Mouse (Mus musculus): ENCODE results near the gene Mettl5. TPM values are rescaled to one million over a fixed set of nuclear protein-coding genes. Genes with fewer than 3 reads are reported as not detected.

The Mettl5 gene
- polyA plus RNA-seq, 1 experiment: 94.9 TPM

DNA sequence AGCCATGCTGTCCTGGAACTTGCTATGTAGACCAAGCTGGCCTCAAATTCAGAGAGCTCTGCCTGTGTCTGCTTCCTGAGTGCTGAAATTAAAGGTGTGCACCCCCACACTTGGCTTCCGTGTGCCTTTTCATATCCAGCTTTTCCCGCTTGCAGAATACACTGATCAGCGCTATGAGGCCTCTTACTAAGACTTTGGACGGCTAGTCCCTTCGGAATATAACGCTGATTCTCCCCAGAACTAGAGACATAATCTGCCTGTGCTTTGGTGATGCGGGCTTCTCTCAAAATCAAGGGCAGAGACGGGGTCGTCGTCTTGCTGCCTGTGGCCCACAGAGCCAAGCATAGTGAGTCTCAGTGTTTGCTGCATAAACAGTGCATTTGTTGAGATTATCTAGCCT, 59.5 kb downstream of the Mettl5 start:
- no peak for TF ChIP-seq GATA1 (IDR thresholded peaks at IDR 0.05; ENCODE audit: low read length)

DNA sequence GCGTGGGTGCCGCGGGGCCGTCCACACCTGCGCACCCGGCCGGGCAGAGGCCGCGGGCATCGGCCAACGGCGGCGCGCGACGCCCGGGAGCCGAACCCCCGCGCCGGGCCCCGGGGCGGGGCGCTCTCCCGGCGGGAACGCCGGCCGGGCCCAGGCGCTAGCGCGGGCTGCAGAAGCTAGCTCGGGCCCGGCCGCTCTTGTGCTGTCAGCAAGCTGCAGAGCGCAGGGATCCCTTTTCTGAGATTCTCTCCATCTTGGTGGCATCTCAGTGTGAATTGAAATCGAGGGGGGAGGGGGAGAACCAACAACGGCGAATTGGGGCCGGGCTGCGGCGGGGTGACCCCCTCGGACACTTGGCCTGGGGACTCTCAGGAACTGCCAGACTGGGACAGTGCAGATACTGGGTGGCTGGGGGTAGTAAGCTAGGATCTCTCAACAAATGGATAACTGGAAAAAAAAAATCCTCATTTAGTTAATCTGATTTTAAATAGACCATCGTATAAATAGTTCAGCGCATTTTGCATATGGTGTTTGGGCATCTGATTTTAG, 62.2 kb downstream of the Mettl5 start:
- TF ChIP-seq GATA1 (IDR thresholded peaks at IDR 0.05; ENCODE audit: low read length): no peak

DNA sequence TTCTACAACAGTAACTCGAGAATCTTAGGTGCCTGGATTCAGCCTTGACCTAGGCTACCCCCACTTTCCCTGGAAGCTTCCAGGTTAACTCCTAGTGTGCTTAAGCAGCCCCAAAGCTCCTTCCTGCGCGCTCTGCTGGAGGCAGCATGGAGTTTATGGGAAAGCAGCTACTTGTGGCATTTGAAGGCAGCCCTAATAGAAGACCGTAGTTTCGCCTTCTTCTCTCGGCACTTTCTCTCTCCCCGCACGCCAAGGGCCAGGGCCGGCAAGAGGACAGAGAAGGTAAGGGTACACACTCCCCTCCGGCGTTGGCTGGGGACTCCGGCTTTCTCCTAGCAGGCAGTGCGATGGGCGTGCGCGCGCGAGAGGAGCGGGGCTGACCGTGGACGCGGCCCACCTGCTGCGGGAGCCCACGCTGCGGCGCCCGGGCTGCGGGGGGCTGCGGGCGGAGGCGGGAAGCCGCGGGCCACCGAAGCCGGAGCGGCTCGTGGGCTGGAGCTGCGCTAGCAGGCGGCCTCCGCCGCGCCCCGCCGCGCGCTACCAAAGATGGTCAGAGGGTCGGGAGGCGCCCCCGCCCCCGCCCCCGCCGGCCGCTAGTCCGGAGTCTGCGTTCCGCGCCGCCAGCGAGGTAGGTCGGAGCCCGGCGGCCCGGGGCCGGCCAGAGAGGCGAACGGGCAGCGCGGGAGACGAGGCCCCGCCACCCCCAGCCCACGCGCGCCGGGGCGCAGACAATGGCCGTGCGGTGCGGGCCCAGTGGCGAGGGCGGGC, 62.9 kb downstream of the Mettl5 start:
- no peak for TF ChIP-seq GATA1 (IDR thresholded peaks at IDR 0.05; ENCODE audit: low read length)

DNA sequence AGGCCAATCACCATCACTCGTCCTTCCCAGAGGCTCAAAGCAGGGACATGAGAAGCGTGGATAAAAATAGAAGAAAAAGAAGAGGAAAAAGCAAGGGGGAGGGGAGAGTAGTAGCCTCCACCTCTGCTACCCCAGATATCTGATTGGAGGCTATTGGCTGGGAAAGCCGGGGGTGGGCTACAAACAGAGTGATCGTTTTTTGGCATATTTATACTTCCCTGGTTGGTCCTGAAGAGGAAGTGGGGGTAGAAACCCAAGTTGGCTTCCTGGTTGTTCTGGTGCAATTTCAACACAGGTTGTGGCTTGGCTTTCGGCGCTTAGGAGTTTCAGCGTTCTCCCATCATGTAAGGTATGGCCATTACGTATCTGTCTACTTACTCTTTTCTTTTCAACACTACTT, 63.7 kb downstream of the Mettl5 start, which contains the start of gene Klhl23:
Gene Klhl23, plus strand, starts transcription at position 234 of the 400 bp plus-strand sequence.
- TF ChIP-seq GATA1 (IDR thresholded peaks at IDR 0.05; ENCODE audit: low read length): no peak

Other genes with a start within 250 kb of the Mettl5 start
- gene Bbs5, start 238.4 kb downstream of the Mettl5 start, polyA plus RNA-seq (2012): not detected in 2 replicates
- gene Klhl41, start 215.5 kb downstream of the Mettl5 start, polyA plus RNA-seq (2012): not detected in 2 replicates
- gene Fastkd1, start 172.1 kb downstream of the Mettl5 start, polyA plus RNA-seq (2012): 1.1 and 1.2 TPM in 2 replicates
- gene Ppig, start 163.1 kb downstream of the Mettl5 start, polyA plus RNA-seq (2012): 18.8 and 33.1 TPM in 2 replicates
- 0.06 TPM in 1 of 2 replicates, not detected in the other for gene Ccdc173, start 96.0 kb downstream of the Mettl5 start, polyA plus RNA-seq (2012)
- 35.7 and 51.4 TPM in 2 replicates for gene Phospho2, start 96.0 kb downstream of the Mettl5 start, polyA plus RNA-seq (2012)
- gene Klhl23, start 63.7 kb downstream of the Mettl5 start, polyA plus RNA-seq (2012): 4.0 TPM in 2 replicates
- 7.7 and 15.0 TPM in 2 replicates for gene Ssb, start 24.1 kb downstream of the Mettl5 start, polyA plus RNA-seq (2012)
- gene Ubr3, start 11.6 kb upstream of the Mettl5 start, polyA plus RNA-seq (2012): 16.2 and 23.0 TPM in 2 replicates
- gene Myo3b, start 153.5 kb upstream of the Mettl5 start, polyA plus RNA-seq (2012): not detected in 2 replicates